Mouse (Mus musculus): ENCODE results near the gene Wdr83.

- TF ChIP-seq POLR2A (IDR thresholded peaks at IDR 0.05; ENCODE audit: borderline replicate concordance, extremely low read depth, insufficient read depth, insufficient read length, poor library complexity, severe bottlenecking) (no peak), CTCF (IDR thresholded peaks at IDR 0.05; ENCODE audit: borderline replicate concordance, extremely low read depth, insufficient read depth, insufficient read length) (no peak)
Measured at GRCm38 (mm10) chr8:85113241-85113640, 32.1 kb upstream of the Wdr83 start.
